Mouse (Mus musculus): ENCODE data around the gene Slc37a1. TPM values are rescaled to one million over a fixed set of nuclear protein-coding genes. Genes with fewer than 3 reads are reported as not detected.

The Slc37a1 gene
- polyA plus RNA-seq, 1 experiment from 2014 or later = 10.5 TPM

GRCm38 (mm10) chr17:31280269-31280668 lies 6.3 kb upstream of the Slc37a1 start:
- peaks cover 5% of the 10 kb centered on the region; the same call in 1 of the 2 replicates for H3K4me1 ChIP-seq (ENCODE audit: control insufficient read depth, insufficient read depth, low read length)
- no peak for ATAC-seq (replicated peaks; ENCODE audit: extremely low read depth, insufficient read depth, low FRiP score)
- H3K9ac ChIP-seq (ENCODE audit: low read length) = no peak overlapping the region
- 53% methylated on average over 6 of the region's 6 CpGs for WGBS
- H3K27me3 ChIP-seq (ENCODE audit: control insufficient read depth, insufficient read depth, low read length) = no peaks in the 10 kb centered on the region
- no peaks in the 10 kb centered on the region for H3K9me3 ChIP-seq (replicated peaks; ENCODE audit: control insufficient read depth, low read length)
- H3K4me2 ChIP-seq (ENCODE audit: low read depth, low read length) = no peak overlapping the region
- no peak overlapping the region for H3K27ac ChIP-seq (ENCODE audit: low read length)
- H3K4me3 ChIP-seq (ENCODE audit: low read length) = no peak overlapping the region
- H3K36me3 ChIP-seq (ENCODE audit: control insufficient read depth, insufficient read depth) = no peaks in the 10 kb centered on the region

- no peaks in the 10 kb centered on the region for H3K27me3 ChIP-seq (ENCODE audit: control insufficient read depth, insufficient read depth, low read length)
- no peaks in the 10 kb centered on the region for H3K4me1 ChIP-seq (ENCODE audit: control insufficient read depth, insufficient read depth, low read length)
- 40% methylated on average over 19 of the region's 19 CpGs for WGBS
- H3K27ac ChIP-seq (ENCODE audit: low read length) = no peak overlapping the region
- H3K9ac ChIP-seq (ENCODE audit: low read length) = no peak overlapping the region
- ATAC-seq (replicated peaks; ENCODE audit: extremely low read depth, insufficient read depth, low FRiP score) = no peak
- H3K4me3 ChIP-seq (ENCODE audit: low read length) = no peak overlapping the region
- H3K36me3 ChIP-seq (ENCODE audit: control insufficient read depth, insufficient read depth) = no peaks in the 10 kb centered on the region
- H3K9me3 ChIP-seq (replicated peaks; ENCODE audit: control insufficient read depth, low read length) = no peaks in the 10 kb centered on the region
- H3K4me2 ChIP-seq (ENCODE audit: low read depth, low read length) = no peak overlapping the region
These were observed 4.5 kb upstream of the Slc37a1 start for GRCm38 (mm10) chr17:31281830-31282686.

GRCm38 (mm10) chr17:31282687-31283053 lies 3.9 kb upstream of the Slc37a1 start:
- no peak for ATAC-seq (replicated peaks; ENCODE audit: extremely low read depth, insufficient read depth, low FRiP score)
- Histone ChIP-seq H3K4me2 (ENCODE audit: low read depth, low read length) (no peak overlapping the region), H3K36me3 (ENCODE audit: control insufficient read depth, insufficient read depth) (no peaks in the 10 kb centered on the region), H3K9me3 (replicated peaks; ENCODE audit: control insufficient read depth, low read length) (no peaks in the 10 kb centered on the region), H3K4me3 (ENCODE audit: low read length) (no peak overlapping the region), H3K27me3 (ENCODE audit: control insufficient read depth, insufficient read depth, low read length) (no peaks in the 10 kb centered on the region), H3K27ac (ENCODE audit: low read length) (no peak overlapping the region), H3K4me1 (ENCODE audit: control insufficient read depth, insufficient read depth, low read length) (no peaks in the 10 kb centered on the region), H3K9ac (ENCODE audit: low read length) (no peak overlapping the region)
- WGBS = 36% methylated on average over 7 of the region's 7 CpGs

- Histone ChIP-seq H3K27me3 (ENCODE audit: control insufficient read depth, insufficient read depth, low read length) (no peaks in the 10 kb centered on the region), H3K36me3 (ENCODE audit: control insufficient read depth, insufficient read depth) (no peaks in the 10 kb centered on the region), H3K4me3 (ENCODE audit: low read length) (no peak overlapping the region), H3K9ac (ENCODE audit: low read length) (no peak overlapping the region), H3K27ac (ENCODE audit: low read length) (no peak overlapping the region), H3K9me3 (replicated peaks; ENCODE audit: control insufficient read depth, low read length) (no peaks in the 10 kb centered on the region), H3K4me2 (ENCODE audit: low read depth, low read length) (no peak overlapping the region), H3K4me1 (ENCODE audit: control insufficient read depth, insufficient read depth, low read length) (no peaks in the 10 kb centered on the region)
- 70% methylated on average over 2 of the region's 2 CpGs for WGBS
- ATAC-seq (replicated peaks; ENCODE audit: extremely low read depth, insufficient read depth, low FRiP score) = no peak
These were observed 725 bp upstream of the Slc37a1 start for GRCm38 (mm10) chr17:31285867-31286266.

GRCm38 (mm10) chr17:31287216-31287615 lies 624 bp downstream of the Slc37a1 start:
- no peak for ATAC-seq (replicated peaks; ENCODE audit: extremely low read depth, insufficient read depth, low FRiP score)
- Histone ChIP-seq H3K9ac (ENCODE audit: low read length) (no peak overlapping the region), H3K27ac (ENCODE audit: low read length) (no peak overlapping the region), H3K4me1 (ENCODE audit: control insufficient read depth, insufficient read depth, low read length) (no peaks in the 10 kb centered on the region), H3K4me3 (ENCODE audit: low read length) (no peak overlapping the region), H3K4me2 (ENCODE audit: low read depth, low read length) (no peak overlapping the region), H3K27me3 (ENCODE audit: control insufficient read depth, insufficient read depth, low read length) (no peaks in the 10 kb centered on the region), H3K36me3 (ENCODE audit: control insufficient read depth, insufficient read depth) (no peaks in the 10 kb centered on the region), H3K9me3 (replicated peaks; ENCODE audit: control insufficient read depth, low read length) (no peaks in the 10 kb centered on the region)
- 83% methylated on average over 3 of the region's 3 CpGs for WGBS

GRCm38 (mm10) chr17:31288999-31289726 lies 2.6 kb downstream of the Slc37a1 start:
- no peak overlapping the region for H3K27ac ChIP-seq (ENCODE audit: low read length)
- H3K27me3 ChIP-seq (ENCODE audit: control insufficient read depth, insufficient read depth, low read length) = no peaks in the 10 kb centered on the region
- 53% methylated on average over 7 of the region's 7 CpGs for WGBS
- no peak overlapping the region for H3K4me3 ChIP-seq (ENCODE audit: low read length)
- ATAC-seq (replicated peaks; ENCODE audit: extremely low read depth, insufficient read depth, low FRiP score) = no peak
- no peak overlapping the region for H3K4me2 ChIP-seq (ENCODE audit: low read depth, low read length)
- no peak overlapping the region for H3K9ac ChIP-seq (ENCODE audit: low read length)
- no peaks in the 10 kb centered on the region for H3K36me3 ChIP-seq (ENCODE audit: control insufficient read depth, insufficient read depth)
- H3K9me3 ChIP-seq (replicated peaks; ENCODE audit: control insufficient read depth, low read length) = no peaks in the 10 kb centered on the region
- H3K4me1 ChIP-seq (ENCODE audit: control insufficient read depth, insufficient read depth, low read length) = no peaks in the 10 kb centered on the region

- Histone ChIP-seq H3K9ac (ENCODE audit: low read length) (no peak overlapping the region), H3K9me3 (replicated peaks; ENCODE audit: control insufficient read depth, low read length) (no peaks in the 10 kb centered on the region), H3K4me1 (ENCODE audit: control insufficient read depth, insufficient read depth, low read length) (peaks cover under 1% of the 10 kb centered on the region), H3K27ac (ENCODE audit: low read length) (no peak overlapping the region), H3K4me3 (ENCODE audit: low read length) (no peak overlapping the region), H3K27me3 (ENCODE audit: control insufficient read depth, insufficient read depth, low read length) (no peaks in the 10 kb centered on the region; the same call in 1 of the 2 replicates), H3K4me2 (ENCODE audit: low read depth, low read length) (no peak overlapping the region), H3K36me3 (ENCODE audit: control insufficient read depth, insufficient read depth) (no peaks in the 10 kb centered on the region)
- no peak for ATAC-seq (replicated peaks; ENCODE audit: extremely low read depth, insufficient read depth, low FRiP score)
These were observed 3.7 kb downstream of the Slc37a1 start for GRCm38 (mm10) chr17:31290311-31290710.

- Histone ChIP-seq H3K27me3 (ENCODE audit: control insufficient read depth, insufficient read depth, low read length) (no peaks in the 10 kb centered on the region; the same call in 1 of the 2 replicates), H3K9ac (ENCODE audit: low read length) (no peak overlapping the region), H3K4me1 (ENCODE audit: control insufficient read depth, insufficient read depth, low read length) (peaks cover 4% of the 10 kb centered on the region), H3K36me3 (ENCODE audit: control insufficient read depth, insufficient read depth) (no peaks in the 10 kb centered on the region), H3K27ac (ENCODE audit: low read length) (no peak overlapping the region), H3K9me3 (replicated peaks; ENCODE audit: control insufficient read depth, low read length) (no peaks in the 10 kb centered on the region), H3K4me3 (ENCODE audit: low read length) (no peak overlapping the region), H3K4me2 (ENCODE audit: low read depth, low read length) (no peak overlapping the region)
- no peak for ATAC-seq (replicated peaks; ENCODE audit: extremely low read depth, insufficient read depth, low FRiP score)
- WGBS = 62% methylated on average over 6 of the region's 6 CpGs
These were observed 4.3 kb downstream of the Slc37a1 start for GRCm38 (mm10) chr17:31290859-31291258.

Measured in heart, embryonic 16.5 days (tissue).